Mouse (Mus musculus): ENCODE results near the gene Hs3st4. TPM values are rescaled to one million over a fixed set of nuclear protein-coding genes. Genes with fewer than 3 reads are reported as not detected.

Gene Hs3st4
- polyA plus RNA-seq, 1 experiment from 2014 or later = 0.28 TPM

DNA sequence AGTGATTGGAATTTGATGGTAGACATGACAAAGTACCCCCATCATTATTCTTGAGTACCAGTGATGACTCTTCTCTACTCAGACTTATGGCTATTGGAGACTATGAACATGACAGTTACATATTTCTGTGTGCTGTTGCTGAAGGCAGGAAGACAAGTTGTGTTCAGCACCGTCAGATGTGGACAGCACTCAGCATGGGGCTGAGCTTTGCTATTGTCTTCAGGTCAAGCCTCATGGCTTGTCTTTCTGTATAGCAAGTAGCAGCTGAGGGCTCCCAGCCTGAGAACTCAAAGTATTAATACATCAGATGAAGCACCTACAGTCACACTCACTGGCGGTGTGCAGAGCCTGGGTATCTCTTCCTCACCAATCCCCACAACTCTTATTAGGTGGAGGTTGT lies 49.6 kb downstream of the Hs3st4 start:
- Histone ChIP-seq H3K4me1 (no peaks in the 10 kb centered on the region), H3K27me3 (ENCODE audit: insufficient read depth, poor library complexity, severe bottlenecking) (no peaks in the 10 kb centered on the region), H3K27ac (no peak overlapping the region), H3K36me3 (no peaks in the 10 kb centered on the region), H3K4me3 (no peak overlapping the region), H3K9me3 (no peaks in the 10 kb centered on the region)
- DNase-seq (ENCODE audit: low spot score) = no peak
- 47% methylated on average over 2 of the region's 2 CpGs for WGBS

DNA sequence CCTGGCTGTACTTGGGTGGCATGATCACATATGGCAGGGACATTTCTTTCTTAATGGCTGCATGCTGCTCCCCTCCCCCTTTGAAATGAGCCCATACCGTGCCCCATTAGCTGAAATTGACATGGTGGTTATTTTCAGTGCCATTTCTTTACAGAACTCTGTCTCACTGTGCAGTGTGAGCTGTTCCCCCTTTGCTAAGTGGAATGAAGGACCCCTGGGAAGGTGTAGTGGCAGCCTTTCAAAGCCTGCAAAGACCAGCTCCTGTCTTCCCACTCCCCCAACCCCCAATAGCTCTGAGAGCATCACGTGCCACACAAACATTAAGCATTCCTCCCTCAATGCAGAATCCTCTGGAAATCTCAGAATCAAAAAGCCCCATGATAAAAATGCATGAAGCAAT lies 50.7 kb downstream of the Hs3st4 start:
- Histone ChIP-seq H3K9me3 (no peaks in the 10 kb centered on the region), H3K4me3 (no peak overlapping the region), H3K36me3 (no peaks in the 10 kb centered on the region), H3K4me1 (no peaks in the 10 kb centered on the region), H3K27me3 (ENCODE audit: insufficient read depth, poor library complexity, severe bottlenecking) (no peaks in the 10 kb centered on the region), H3K27ac (no peak overlapping the region)
- no peak for DNase-seq (ENCODE audit: low spot score)
- WGBS = 77% methylated on average over 2 of the region's 2 CpGs

DNA sequence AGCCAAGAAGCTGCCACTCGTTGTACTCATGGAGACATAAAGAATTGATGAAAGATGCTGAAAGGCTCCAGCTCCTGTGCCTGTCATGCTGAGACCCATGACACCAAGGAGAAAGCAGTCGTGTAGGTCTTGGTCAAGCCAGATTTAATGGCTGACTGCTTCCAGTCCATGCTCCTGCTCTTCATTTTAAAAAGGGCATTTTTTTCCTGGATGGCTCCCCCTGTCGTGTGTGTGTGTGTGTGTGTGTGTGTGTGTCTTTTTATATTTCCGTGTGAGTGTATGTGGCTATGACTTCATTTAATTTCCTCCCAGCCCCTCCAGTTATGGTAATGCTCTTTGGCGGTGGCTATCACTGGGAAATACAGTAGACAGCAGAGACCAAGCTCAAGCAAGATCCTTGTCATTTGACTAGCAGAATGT lies 54.6 kb downstream of the Hs3st4 start:
- Histone ChIP-seq H3K9me3 (no peaks in the 10 kb centered on the region), H3K4me1 (no peaks in the 10 kb centered on the region), H3K27me3 (ENCODE audit: insufficient read depth, poor library complexity, severe bottlenecking) (no peaks in the 10 kb centered on the region), H3K4me3 (no peak overlapping the region), H3K27ac (no peak overlapping the region), H3K36me3 (no peaks in the 10 kb centered on the region)
- 57% methylated on average over 5 of the region's 5 CpGs for WGBS
- no peak for DNase-seq (ENCODE audit: low spot score)

DNA sequence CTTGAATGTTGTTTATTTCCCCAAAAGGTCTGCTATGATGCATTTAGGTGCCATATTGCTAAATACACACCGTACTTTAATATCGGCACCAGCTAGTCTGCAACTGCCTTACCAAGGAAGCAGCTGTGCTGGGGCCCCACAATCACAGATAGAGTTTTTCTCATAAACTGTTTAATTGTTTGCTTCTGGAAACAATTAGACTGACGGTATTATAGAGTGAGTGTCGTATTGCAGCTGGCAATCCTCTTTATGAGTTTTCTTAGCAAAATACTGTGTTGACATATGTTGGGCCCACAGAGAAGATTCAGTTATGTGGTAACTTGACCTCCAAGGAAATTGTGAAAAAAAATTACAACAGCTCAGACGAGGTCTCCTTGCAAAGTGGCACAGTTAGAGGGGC lies 56.5 kb downstream of the Hs3st4 start:
- no peaks in the 10 kb centered on the region for H3K27me3 ChIP-seq (ENCODE audit: insufficient read depth, poor library complexity, severe bottlenecking)
- H3K27ac ChIP-seq = no peak overlapping the region
- H3K4me3 ChIP-seq = no peak overlapping the region
- no peaks in the 10 kb centered on the region for H3K36me3 ChIP-seq
- DNase-seq (ENCODE audit: low spot score) = no peak
- no peaks in the 10 kb centered on the region for H3K4me1 ChIP-seq
- 81% methylated on average over 5 of the region's 5 CpGs for WGBS
- no peaks in the 10 kb centered on the region for H3K9me3 ChIP-seq

DNA sequence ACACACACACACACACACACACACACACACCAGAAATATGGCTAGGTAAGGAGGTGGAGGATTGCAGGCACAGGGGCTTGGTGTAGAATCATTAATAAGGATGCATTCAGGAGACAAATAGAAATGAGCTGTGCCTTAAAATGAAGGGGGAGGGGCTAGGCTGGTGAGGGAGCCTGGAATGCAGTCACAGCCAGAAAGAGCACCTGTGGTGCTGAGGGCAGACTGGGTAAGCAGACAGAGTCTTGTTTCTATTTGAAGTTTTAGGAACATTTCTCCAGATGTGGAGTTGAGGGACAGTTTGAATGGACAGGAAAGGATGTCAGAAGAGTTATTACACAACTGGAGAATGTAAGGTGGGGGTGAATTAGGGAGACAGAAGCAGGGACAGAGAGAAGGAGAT lies 64.7 kb downstream of the Hs3st4 start:
- H3K4me3 ChIP-seq = no peak overlapping the region
- no peaks in the 10 kb centered on the region for H3K9me3 ChIP-seq
- no peak for DNase-seq (ENCODE audit: low spot score)
- no peaks in the 10 kb centered on the region for H3K4me1 ChIP-seq
- no peaks in the 10 kb centered on the region for H3K36me3 ChIP-seq
- no peaks in the 10 kb centered on the region for H3K27me3 ChIP-seq (ENCODE audit: insufficient read depth, poor library complexity, severe bottlenecking)
- H3K27ac ChIP-seq = no peak overlapping the region

DNA sequence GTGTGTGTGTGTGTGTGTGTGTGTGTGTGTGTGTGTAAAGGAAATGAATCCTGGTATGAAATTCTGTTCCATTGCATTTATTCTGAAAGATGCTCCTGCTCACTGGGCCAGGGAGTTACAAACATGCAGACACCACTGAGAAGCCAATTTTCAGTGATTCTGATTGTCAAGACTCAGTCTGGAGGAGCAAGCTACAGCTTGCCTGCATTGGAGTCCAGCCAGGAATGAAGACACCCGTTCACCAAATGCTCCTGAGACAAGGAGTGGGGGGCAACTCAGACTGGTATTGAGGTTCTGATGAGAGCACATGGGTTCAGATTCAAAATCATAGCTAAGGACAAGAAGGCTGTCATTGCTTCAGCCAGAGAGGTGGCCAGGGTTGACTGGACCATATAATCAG lies 66.3 kb downstream of the Hs3st4 start:
- WGBS = 84% methylated on average over 1 of the region's 1 CpGs
- Histone ChIP-seq H3K27me3 (ENCODE audit: insufficient read depth, poor library complexity, severe bottlenecking) (no peaks in the 10 kb centered on the region), H3K9me3 (no peaks in the 10 kb centered on the region), H3K36me3 (no peaks in the 10 kb centered on the region), H3K4me1 (no peaks in the 10 kb centered on the region), H3K27ac (no peak overlapping the region), H3K4me3 (no peak overlapping the region)
- no peak for DNase-seq (ENCODE audit: low spot score)

DNA sequence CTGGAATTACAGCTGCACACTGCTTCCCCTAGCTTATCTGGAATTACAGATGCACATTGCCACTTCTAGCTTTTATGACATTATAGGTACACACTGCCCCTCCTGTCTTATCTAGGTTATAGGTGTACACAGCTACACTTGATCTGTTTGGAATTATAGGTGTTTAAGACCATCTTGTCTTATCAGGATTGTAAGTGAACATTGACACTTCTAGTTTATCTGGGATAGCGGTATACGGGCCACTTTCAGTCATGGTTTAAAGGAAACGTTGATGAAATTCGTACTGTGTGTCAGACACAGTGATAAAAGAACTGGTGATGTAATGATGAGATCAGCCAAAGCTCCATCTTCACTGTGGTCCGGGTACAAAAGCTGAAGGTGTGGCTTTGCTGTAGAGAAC lies 67.8 kb downstream of the Hs3st4 start:
- Histone ChIP-seq H3K27me3 (ENCODE audit: insufficient read depth, poor library complexity, severe bottlenecking) (no peaks in the 10 kb centered on the region), H3K27ac (no peak overlapping the region), H3K36me3 (no peaks in the 10 kb centered on the region), H3K4me1 (no peaks in the 10 kb centered on the region), H3K4me3 (no peak overlapping the region), H3K9me3 (no peaks in the 10 kb centered on the region)
- WGBS = 75% methylated on average over 5 of the region's 5 CpGs
- no peak for DNase-seq (ENCODE audit: low spot score)

DNA sequence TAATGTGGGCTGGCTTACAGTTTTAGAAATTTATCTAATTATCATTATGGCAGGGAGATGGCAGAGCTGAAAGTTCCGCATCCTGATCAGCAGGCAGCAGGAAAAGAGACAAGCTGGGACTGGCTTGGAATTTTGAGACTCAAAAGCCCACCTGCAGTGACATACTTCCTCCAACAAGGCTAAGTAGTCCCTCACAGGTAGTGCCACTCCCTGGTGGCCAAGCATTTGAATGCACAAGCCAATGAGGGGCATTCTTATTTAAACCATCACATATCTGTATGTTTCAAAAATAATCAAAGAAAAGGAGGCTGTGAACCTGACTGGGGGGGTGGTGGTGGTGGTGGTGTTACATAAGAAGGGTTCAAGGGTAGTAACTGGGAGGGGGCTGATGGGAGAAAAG lies 101.1 kb downstream of the Hs3st4 start:
- Histone ChIP-seq H3K4me1 (no peaks in the 10 kb centered on the region), H3K27ac (no peak overlapping the region), H3K9me3 (no peaks in the 10 kb centered on the region), H3K36me3 (no peaks in the 10 kb centered on the region), H3K27me3 (ENCODE audit: insufficient read depth, poor library complexity, severe bottlenecking) (no peaks in the 10 kb centered on the region), H3K4me3 (no peak overlapping the region)
- DNase-seq (ENCODE audit: low spot score) = no peak
- 69% methylated on average over 1 of the region's 1 CpGs for WGBS

DNA sequence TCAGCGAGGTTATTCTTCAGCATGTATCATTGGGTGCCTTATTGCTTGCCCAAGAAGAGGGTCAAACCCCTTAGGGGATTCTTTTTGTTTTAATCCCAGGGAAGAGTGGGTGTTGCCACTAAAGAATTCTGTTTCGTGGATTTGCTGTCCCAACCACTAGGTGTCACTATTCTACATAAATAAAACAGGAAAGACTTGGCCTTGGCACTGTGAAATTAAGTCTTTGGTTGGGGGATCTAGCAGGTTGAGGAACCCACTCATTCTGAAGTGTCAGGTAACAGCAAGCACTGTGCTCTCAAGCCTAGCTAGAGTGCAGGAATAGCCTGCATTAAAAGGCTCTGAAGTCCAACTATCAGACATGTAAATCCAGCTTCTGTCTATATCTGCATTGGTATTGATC lies 146.3 kb downstream of the Hs3st4 start:
- no peak for DNase-seq (ENCODE audit: low spot score)
- H3K9me3 ChIP-seq = no peaks in the 10 kb centered on the region
- H3K4me1 ChIP-seq = no peaks in the 10 kb centered on the region
- 0% methylated on average over 2 of the region's 2 CpGs for WGBS
- no peak overlapping the region for H3K4me3 ChIP-seq
- no peak overlapping the region for H3K27ac ChIP-seq
- no peaks in the 10 kb centered on the region for H3K36me3 ChIP-seq
- no peaks in the 10 kb centered on the region for H3K27me3 ChIP-seq (ENCODE audit: insufficient read depth, poor library complexity, severe bottlenecking)

DNA sequence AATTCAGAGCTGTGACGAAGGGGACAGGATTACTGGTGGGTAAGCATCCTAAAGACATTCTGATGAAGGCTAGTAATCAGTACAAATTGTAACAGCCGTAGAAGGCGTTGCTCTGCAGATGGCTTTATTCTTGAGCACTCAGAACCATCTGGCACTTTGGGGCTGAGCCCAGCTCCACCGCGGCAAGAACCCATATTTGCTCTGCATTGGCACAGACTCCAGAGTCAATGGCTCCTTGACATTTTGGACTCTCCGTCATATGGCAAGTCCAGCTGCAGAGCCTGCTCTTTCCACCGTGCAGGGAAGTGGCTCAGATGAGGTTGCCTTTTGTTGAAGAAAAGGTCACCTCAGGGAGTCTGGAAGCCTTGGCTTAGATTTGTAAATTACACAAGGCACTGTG lies 148.6 kb downstream of the Hs3st4 start:
- Histone ChIP-seq H3K27me3 (ENCODE audit: insufficient read depth, poor library complexity, severe bottlenecking) (no peaks in the 10 kb centered on the region), H3K36me3 (no peaks in the 10 kb centered on the region), H3K4me1 (no peaks in the 10 kb centered on the region), H3K4me3 (no peak overlapping the region), H3K9me3 (no peaks in the 10 kb centered on the region), H3K27ac (no peak overlapping the region)
- DNase-seq (ENCODE audit: low spot score) = no peak
- 80% methylated on average over 7 of the region's 7 CpGs for WGBS

DNA sequence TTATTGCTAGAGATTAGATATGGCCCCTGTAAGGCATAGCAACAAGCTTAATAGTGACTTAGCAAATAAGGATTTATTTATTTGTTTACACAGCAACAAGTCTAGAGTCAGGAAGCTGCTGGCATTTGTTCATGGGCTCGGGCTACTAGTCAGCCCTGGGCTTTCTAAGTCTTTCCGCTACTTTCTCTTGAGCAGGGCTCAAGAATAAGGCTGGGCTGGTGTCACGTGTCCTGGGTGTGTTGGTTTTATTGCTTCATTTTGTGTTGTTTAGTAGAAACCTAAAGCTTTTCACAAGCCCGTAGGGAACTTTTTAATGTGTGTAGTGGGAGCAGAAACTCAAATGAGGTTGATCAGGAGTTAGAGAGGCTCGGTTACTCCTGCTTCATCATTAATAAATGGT lies 153.5 kb downstream of the Hs3st4 start:
- no peaks in the 10 kb centered on the region for H3K27me3 ChIP-seq (ENCODE audit: insufficient read depth, poor library complexity, severe bottlenecking)
- 74% methylated on average over 5 of the region's 5 CpGs for WGBS
- H3K27ac ChIP-seq = no peak overlapping the region
- DNase-seq (ENCODE audit: low spot score) = no peak
- H3K9me3 ChIP-seq = no peaks in the 10 kb centered on the region
- no peak overlapping the region for H3K4me3 ChIP-seq
- no peaks in the 10 kb centered on the region for H3K4me1 ChIP-seq
- no peaks in the 10 kb centered on the region for H3K36me3 ChIP-seq

DNA sequence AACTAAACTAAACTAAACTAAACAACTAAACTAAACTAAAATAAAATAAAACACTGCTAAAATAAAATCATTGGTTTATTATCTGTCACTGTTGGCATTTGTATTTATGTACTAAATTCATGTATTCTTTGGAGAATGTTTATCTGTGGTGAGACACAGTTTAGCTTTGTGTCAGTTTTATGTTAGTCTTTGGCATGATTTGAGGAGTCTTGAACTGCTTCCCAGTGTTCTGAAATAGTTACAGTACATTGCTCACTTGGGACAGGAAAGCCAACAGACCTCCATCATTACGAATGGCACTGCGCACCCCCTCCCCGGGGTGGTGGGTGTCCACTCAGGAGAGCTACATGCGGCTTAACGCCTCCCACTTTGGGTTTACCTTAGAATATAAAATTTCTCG lies 158.6 kb downstream of the Hs3st4 start:
- no peaks in the 10 kb centered on the region for H3K36me3 ChIP-seq
- H3K27ac ChIP-seq = no peak overlapping the region
- 93% methylated on average over 6 of the region's 6 CpGs for WGBS
- no peaks in the 10 kb centered on the region for H3K9me3 ChIP-seq
- DNase-seq (ENCODE audit: low spot score) = no peak
- H3K4me1 ChIP-seq = no peaks in the 10 kb centered on the region
- no peaks in the 10 kb centered on the region for H3K27me3 ChIP-seq (ENCODE audit: insufficient read depth, poor library complexity, severe bottlenecking)
- H3K4me3 ChIP-seq = no peak overlapping the region

DNA sequence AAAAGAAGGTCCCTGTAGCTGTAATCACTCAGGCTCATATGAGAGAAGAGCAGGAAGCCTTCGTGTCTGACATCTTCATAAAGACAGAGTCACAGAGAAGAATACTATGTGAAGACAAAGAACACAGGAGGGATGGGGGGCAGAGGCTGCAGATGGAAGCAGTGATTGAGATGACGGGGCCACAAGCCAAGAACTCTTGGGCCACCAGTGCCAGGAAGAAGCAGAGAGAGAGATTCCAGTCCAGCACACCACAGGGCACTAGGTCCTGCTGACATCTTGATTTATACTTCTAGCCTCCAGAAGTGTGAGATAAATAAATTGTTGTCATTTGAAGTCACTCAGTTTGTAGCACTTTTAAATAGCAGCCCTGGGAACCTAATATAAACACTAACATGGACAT lies 168.2 kb downstream of the Hs3st4 start:
- no peaks in the 10 kb centered on the region for H3K4me1 ChIP-seq
- WGBS = 69% methylated on average over 2 of the region's 2 CpGs
- H3K27me3 ChIP-seq (ENCODE audit: insufficient read depth, poor library complexity, severe bottlenecking) = no peaks in the 10 kb centered on the region
- no peak overlapping the region for H3K27ac ChIP-seq
- no peaks in the 10 kb centered on the region for H3K9me3 ChIP-seq
- no peak overlapping the region for H3K4me3 ChIP-seq
- DNase-seq (ENCODE audit: low spot score) = no peak
- no peaks in the 10 kb centered on the region for H3K36me3 ChIP-seq

DNA sequence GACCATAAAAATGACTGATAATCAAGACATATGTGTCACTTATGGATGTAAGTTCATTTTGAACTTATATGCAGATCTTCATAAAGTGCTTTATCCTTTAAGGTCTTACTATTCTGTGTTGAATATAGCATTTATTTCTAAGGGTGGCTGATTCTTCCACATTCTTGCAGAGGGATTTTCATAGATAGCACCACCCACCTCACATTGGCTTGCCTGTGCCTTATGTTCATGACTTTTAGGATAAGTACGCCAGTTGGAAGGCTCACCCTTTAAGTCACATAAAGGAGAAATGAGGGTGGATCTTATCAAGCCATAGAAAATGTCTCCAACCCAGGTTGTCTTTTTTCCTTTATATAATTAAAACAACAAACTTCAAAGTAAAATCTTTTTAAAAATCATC lies 180.6 kb downstream of the Hs3st4 start:
- WGBS = 95% methylated on average over 1 of the region's 1 CpGs

More for the DNA sequence above, 180.6 kb downstream of the Hs3st4 start:
- H3K36me3 ChIP-seq = no peaks in the 10 kb centered on the region
- H3K4me3 ChIP-seq = no peak overlapping the region
- no peaks in the 10 kb centered on the region for H3K9me3 ChIP-seq
- H3K27ac ChIP-seq = no peak overlapping the region
- DNase-seq (ENCODE audit: low spot score) = no peak
- no peaks in the 10 kb centered on the region for H3K4me1 ChIP-seq
- H3K27me3 ChIP-seq (ENCODE audit: insufficient read depth, poor library complexity, severe bottlenecking) = no peaks in the 10 kb centered on the region
